Mouse (Mus musculus) liver, embryonic 16.5 days (tissue): ENCODE measurements around the gene Jtb. TPM values are rescaled to one million over a fixed set of nuclear protein-coding genes. Genes with fewer than 3 reads are reported as not detected.

Source experiments
- microRNA-seq: library from miRNA; unstranded; fragments of <30 nt; microRNA quantifications from one replicate; pipeline ENCODE4, GENCODE M21; 2016
- polyA plus RNA-seq: library from polyadenylated mRNA; unstranded; fragments of >200 nt; fragmentation: Nextera tagmentation; extraction: Ambion mirVana; gene quantifications from 2 replicates; pipeline ENCODE4 v1.2.1, GENCODE M21; 2015

Jtb gene
- polyA plus RNA-seq, 1 experiment from 2014 or later = 35.7 TPM

Small RNA genes within 50 kb of the gene (microRNA-seq; reads per million reads assigned to microRNA genes)
- not detected for gene Mir7012

Other genes starting within 250 kb of the Jtb start
- 121 and 123 TPM in 2 replicates for gene Hax1, start 232.8 kb upstream of the Jtb start, polyA plus RNA-seq
- gene 4933434E20Rik, start 180.0 kb upstream of the Jtb start, polyA plus RNA-seq = 76.1 and 76.3 TPM in 2 replicates
- 57.4 and 64.4 TPM in 2 replicates for gene Ubap2l, start 179.0 kb upstream of the Jtb start, polyA plus RNA-seq
- gene Tpm3, start 158.9 kb upstream of the Jtb start, polyA plus RNA-seq = 162 and 169 TPM in 2 replicates
- gene Nup210l, start 127.5 kb upstream of the Jtb start, polyA plus RNA-seq = 0.04 and 0.06 TPM in 2 replicates
- 555 and 627 TPM in 2 replicates for gene Rps27, start 17.9 kb upstream of the Jtb start, polyA plus RNA-seq
- gene Rab13, start 17.9 kb upstream of the Jtb start, polyA plus RNA-seq = 3.8 and 4.1 TPM in 2 replicates
- 0.35 and 0.41 TPM in 2 replicates for gene Creb3l4, start 11.9 kb downstream of the Jtb start, polyA plus RNA-seq
- gene Slc39a1, start 16.6 kb downstream of the Jtb start, polyA plus RNA-seq = 30.0 and 33.5 TPM in 2 replicates
- 5.2 and 6.9 TPM in 2 replicates for gene Crtc2, start 22.6 kb downstream of the Jtb start, polyA plus RNA-seq
- 2.3 and 2.8 TPM in 2 replicates for gene Dennd4b, start 33.6 kb downstream of the Jtb start, polyA plus RNA-seq
- 3.2 and 3.9 TPM in 2 replicates for gene Gatad2b, start 61.6 kb downstream of the Jtb start, polyA plus RNA-seq
- gene Slc27a3, start 158.3 kb downstream of the Jtb start, polyA plus RNA-seq = 1.1 and 1.5 TPM in 2 replicates
- 6.7 and 7.2 TPM in 2 replicates for gene Ints3, start 202.0 kb downstream of the Jtb start, polyA plus RNA-seq
- 4.1 and 4.3 TPM in 2 replicates for gene Npr1, start 234.3 kb downstream of the Jtb start, polyA plus RNA-seq
- 44.8 and 48.7 TPM in 2 replicates for gene Ilf2, start 244.5 kb downstream of the Jtb start, polyA plus RNA-seq